Mouse (Mus musculus): ENCODE measurements around the gene Pdcd6ip.
A peak's percentile ranks its signal among the peaks of the same experiment; 100 is the strongest.

DNA sequence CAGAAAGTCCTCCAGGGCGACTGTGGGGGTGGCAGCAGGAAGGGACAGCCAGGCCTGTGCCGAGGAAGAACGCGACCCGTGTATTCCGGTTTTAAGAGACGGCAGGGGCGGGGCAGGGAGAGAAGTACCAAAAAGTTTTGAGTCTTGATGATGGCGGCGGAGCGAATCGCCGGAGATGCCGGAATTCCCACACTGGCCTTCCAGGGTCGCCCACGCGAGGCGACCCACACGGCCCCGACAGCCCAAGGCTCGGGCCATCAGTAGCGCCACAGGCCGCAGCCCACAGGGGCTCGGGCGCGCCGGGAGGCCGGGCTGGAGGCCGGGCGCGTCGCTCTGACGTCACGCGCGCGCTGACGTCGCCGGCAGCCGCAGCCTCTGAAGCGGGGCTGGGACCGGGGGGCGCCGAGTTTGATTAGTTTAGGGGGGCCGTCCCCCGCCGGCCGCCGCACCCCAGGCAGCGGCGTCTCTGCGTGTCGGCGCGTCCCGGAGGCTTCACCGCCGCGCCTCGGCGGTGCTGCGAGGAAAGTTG, 33.1 kb upstream of the Pdcd6ip start, which contains the start of gene Clasp2:
- no peak for TF ChIP-seq CTCF (IDR thresholded peaks at IDR 0.05; ENCODE audit: insufficient read depth, low read length)
- peak; percentile 63; the same call in 1 of the 2 replicates for TF ChIP-seq POLR2A (IDR thresholded peaks at IDR 0.05; ENCODE audit: borderline replicate concordance, extremely low read depth, low read depth, low read length)
